Mouse (Mus musculus): ENCODE data around the gene Zc4h2.

The Zc4h2 gene

GRCm38 (mm10) chrX:95657804-95658599 lies at the start of gene Zc4h2:
Gene Zc4h2, minus strand, starts transcription at chrX:95658509.
- 7% methylated on average over 7 of the region's 7 CpGs for WGBS

- WGBS: 26% methylated on average over 1 of the region's 1 CpGs
Observed at GRCm38 (mm10) chrX:95687119-95687518, 28.8 kb upstream of the Zc4h2 start.

- whole genome bisulfite sequencing: 82% methylated on average over 1 of the region's 1 CpGs
Observed at GRCm38 (mm10) chrX:95682206-95682605, 23.9 kb upstream of the Zc4h2 start.

- WGBS: 7% methylated on average over 12 of the region's 12 CpGs
Observed at GRCm38 (mm10) chrX:95658600-95659084, 333 bp upstream of the Zc4h2 start.

- WGBS: 91% methylated on average over 5 of the region's 5 CpGs
Observed at GRCm38 (mm10) chrX:95600609-95601008, 57.7 kb downstream of the Zc4h2 start.

All from cerebral cortex, adult 2 months (tissue).